Mouse (Mus musculus) CD4-positive, CD25-positive, alpha-beta regulatory T cell (primary cell): ENCODE results near the gene Mixl1. TPM values are rescaled to one million over a fixed set of nuclear protein-coding genes. Genes with fewer than 3 reads are reported as not detected.

ENCODE experiments used
- polyA plus RNA-seq: library from polyadenylated mRNA; unstranded; fragments of 100-300 nt; shearing (Covaris generic); gene quantifications from one replicate; pipeline ENCODE4 v1.2.1, GENCODE M21; 2017

Gene Mixl1
- 0.13 TPM for polyA plus RNA-seq

GRCm38 (mm10) chr1:180696626-180697352 is at the start of gene Mixl1:
Gene Mixl1 (minus strand): TSS chr1:180697034.

DNA sequence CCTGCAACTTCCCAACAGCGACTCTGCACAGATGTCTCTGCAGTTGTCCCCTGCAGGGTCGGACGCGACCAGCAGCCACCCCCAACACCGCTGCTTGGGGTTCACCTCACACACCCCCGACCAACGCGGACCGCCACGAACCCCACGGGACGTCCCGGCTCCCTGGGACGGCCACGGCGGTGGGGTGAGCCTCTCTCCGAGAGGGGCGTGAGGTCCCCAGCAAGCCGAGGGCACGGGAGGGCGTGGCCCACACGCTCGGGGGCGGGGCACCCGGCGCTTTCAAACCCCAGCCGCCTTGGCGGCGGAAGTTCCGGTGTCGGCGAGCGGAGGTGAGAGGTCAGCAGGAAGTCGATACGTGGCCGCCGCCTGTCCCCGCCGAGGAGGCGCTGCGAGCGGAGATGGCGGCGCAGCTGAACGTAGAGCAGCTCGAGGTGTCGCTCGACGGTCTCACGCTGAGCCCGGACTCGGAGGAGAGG is 28.9 kb upstream of the Mixl1 start, which contains the start of gene Acbd3:
TSS of gene Acbd3 (plus strand) at position 340 of the 476 bp plus-strand sequence.

Other genes with a start within 250 kb of the Mixl1 start
- not detected for gene Stum, start 213.5 kb downstream of the Mixl1 start, polyA plus RNA-seq
- 82.8 TPM for gene Parp1, start 128.1 kb downstream of the Mixl1 start, polyA plus RNA-seq
- 21.7 TPM for gene Lin9, start 55.9 kb downstream of the Mixl1 start, polyA plus RNA-seq
- 48.7 TPM for gene Acbd3, start 29.0 kb upstream of the Mixl1 start, polyA plus RNA-seq
- gene H3f3a, start 116.9 kb upstream of the Mixl1 start, polyA plus RNA-seq, result 1,306 TPM
- 45.5 TPM for gene Sde2, start 154.1 kb upstream of the Mixl1 start, polyA plus RNA-seq
- gene Lefty2, start 196.1 kb upstream of the Mixl1 start, polyA plus RNA-seq, result not detected
- gene Pycr2, start 207.3 kb upstream of the Mixl1 start, polyA plus RNA-seq, result 94.9 TPM
- gene Lefty1, start 238.0 kb upstream of the Mixl1 start, polyA plus RNA-seq, result 0.29 TPM
- gene Tmem63a, start 245.3 kb upstream of the Mixl1 start, polyA plus RNA-seq, result 45.8 TPM